Mouse (Mus musculus): ENCODE results near the gene Gsk3a.
A peak's percentile ranks its signal among the peaks of the same experiment; 100 is the strongest.

Gsk3a gene

GRCm38 (mm10) chr7:25237249-25238014 lies at the start of gene Gsk3a:
Gsk3a (minus strand) TSS chr7:25237851.
- DNase-seq, result peak; percentile 96 to 98

- DNase-seq, result no peak
These were observed 49.3 kb upstream of the Gsk3a start for GRCm38 (mm10) chr7:25286989-25287388.

- DNase-seq, result no peak
These were observed 48.0 kb upstream of the Gsk3a start for GRCm38 (mm10) chr7:25285511-25286238.

- no peak for DNase-seq
These were observed 47.1 kb upstream of the Gsk3a start for GRCm38 (mm10) chr7:25284766-25285165.

- DNase-seq, result no peak
These were observed 46.5 kb upstream of the Gsk3a start for GRCm38 (mm10) chr7:25284171-25284570.

GRCm38 (mm10) chr7:25283637-25284036 lies 46.0 kb upstream of the Gsk3a start:
- no peak for DNase-seq

GRCm38 (mm10) chr7:25282731-25283211 lies 45.1 kb upstream of the Gsk3a start:
- DNase-seq, result no peak

GRCm38 (mm10) chr7:25281734-25282601 lies 44.3 kb upstream of the Gsk3a start:
- DNase-seq, result peak; percentile 97

- DNase-seq, result no peak
These were observed 43.6 kb upstream of the Gsk3a start for GRCm38 (mm10) chr7:25281166-25281733.

- no peak for DNase-seq
These were observed 42.5 kb upstream of the Gsk3a start for GRCm38 (mm10) chr7:25279861-25280791.

- peak; percentile 80 to 85 for DNase-seq
These were observed 41.6 kb upstream of the Gsk3a start for GRCm38 (mm10) chr7:25279076-25279860.

- DNase-seq, result peak; percentile 74 to 84
These were observed 40.9 kb upstream of the Gsk3a start for GRCm38 (mm10) chr7:25278341-25279075.

- no peak for DNase-seq
These were observed 40.3 kb upstream of the Gsk3a start for GRCm38 (mm10) chr7:25277998-25278340.

GRCm38 (mm10) chr7:25277405-25277804 lies 39.8 kb upstream of the Gsk3a start:
- no peak for DNase-seq

- no peak for DNase-seq
These were observed 38.1 kb upstream of the Gsk3a start for GRCm38 (mm10) chr7:25275555-25276298.

- DNase-seq, result no peak
These were observed 37.3 kb upstream of the Gsk3a start for GRCm38 (mm10) chr7:25274996-25275395.

- DNase-seq, result no peak
These were observed 36.9 kb upstream of the Gsk3a start for GRCm38 (mm10) chr7:25274571-25274970.

GRCm38 (mm10) chr7:25273259-25274241 lies 35.9 kb upstream of the Gsk3a start:
- no peak for DNase-seq

All from spleen, adult 18-20 months (tissue).